Mouse (Mus musculus) forebrain, embryonic 12.5 days (tissue): ENCODE measurements at regions not wholly inside any gene's neighbourhood (a gene's known extent, or its start where the extent isn't known, plus 50 kb on each side); places are given as distances from the start of the nearest gene placed in this dataset.

Experiments
- ATAC-seq: fragments of 200-750 bp; cut with Nextera tagmentation; 2 replicates; pipeline ENCODE4 v1.8.0; 2017; ENCODE audit warnings: moderate TSS enrichment; ENCODE audit not compliant: low FRiP score
- H3K27ac ChIP-seq: fragments of 300-500 bp; sonication (generic); 2 replicates; pipeline ENCODE4 v1.5.1; 2016; ENCODE audit warnings: mild to moderate bottlenecking
- H3K27me3 ChIP-seq: fragments of 300-500 bp; sonication (generic); 2 replicates; pipeline ENCODE4 v1.6.1; 2016; ENCODE audit warnings: mild to moderate bottlenecking
- H3K36me3 ChIP-seq: fragments of 300-500 bp; sonication (generic); replicated peaks from 2 replicates; pipeline ENCODE4 v1.6.1; 2016; ENCODE audit warnings: mild to moderate bottlenecking
- H3K4me1 ChIP-seq: fragments of 300-500 bp; sonication (generic); 2 replicates; pipeline ENCODE4 v1.6.1; 2016
- H3K4me2 ChIP-seq: fragments of 300-500 bp; sonication (generic); 2 replicates; pipeline ENCODE4 v1.6.1; 2016; ENCODE audit warnings: mild to moderate bottlenecking, moderate library complexity
- H3K4me3 ChIP-seq: fragments of 300-500 bp; sonication (generic); replicated peaks from 2 replicates; pipeline ENCODE4 v1.5.1; 2016; ENCODE audit warnings: mild to moderate bottlenecking
- H3K9ac ChIP-seq: fragments of 300-500 bp; sonication (generic); 2 replicates; pipeline ENCODE4 v1.6.1; 2016; ENCODE audit warnings: mild to moderate bottlenecking
- H3K9me3 ChIP-seq: fragments of 300-500 bp; sonication (generic); 2 replicates; pipeline ENCODE4 v1.6.1; 2016
- WGBS: fragments of 180-500 bp; shearing (Covaris S2); methylation state at CpG from one replicate; pipeline ENCODE4 v1.1.7; 2016; 5-methylcytosine and 5-hydroxymethylcytosine counted together

DNA sequence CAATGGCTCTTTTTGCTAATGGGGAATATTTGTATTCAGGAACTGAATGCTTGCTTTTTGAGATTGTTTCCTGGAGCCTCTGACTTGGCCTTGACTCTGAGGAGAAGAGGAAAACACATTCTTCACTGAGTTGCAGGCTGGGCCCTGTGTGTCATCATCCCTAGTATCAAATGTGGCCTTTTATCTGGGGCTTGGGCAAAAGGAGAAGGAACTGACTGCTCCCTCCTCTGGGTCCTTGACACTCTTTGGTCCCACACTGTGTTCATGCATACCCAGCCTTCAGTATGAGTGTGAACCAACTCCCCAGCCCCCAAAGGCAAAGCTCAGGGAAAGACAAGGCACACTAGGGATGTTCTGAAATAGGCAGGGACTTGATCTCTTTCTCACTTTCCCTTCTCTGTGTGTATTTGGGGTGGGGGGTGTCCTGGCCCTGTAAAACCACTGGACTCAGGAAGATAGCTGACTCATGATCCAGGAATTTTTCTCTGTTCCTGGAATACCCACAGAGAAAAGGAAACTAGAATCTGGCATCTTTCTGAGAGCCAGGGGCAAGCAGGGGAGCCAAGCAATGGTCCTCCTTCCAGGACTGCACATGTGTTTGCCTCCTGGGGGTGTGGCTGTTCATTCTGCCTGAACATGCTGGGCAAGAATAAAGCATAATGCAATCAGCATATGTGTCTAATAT, 82.1 kb upstream of the Sh3bp4 start:
- Histone ChIP-seq H3K27me3 (no peaks in the 10 kb centered on the region), H3K36me3 (no peaks in the 10 kb centered on the region), H3K27ac (no peak overlapping the region), H3K4me3 (no peak overlapping the region), H3K4me2 (no peak overlapping the region), H3K9me3 (no peaks in the 10 kb centered on the region), H3K9ac (no peak overlapping the region), H3K4me1 (no peaks in the 10 kb centered on the region)
- no peak for ATAC-seq

DNA sequence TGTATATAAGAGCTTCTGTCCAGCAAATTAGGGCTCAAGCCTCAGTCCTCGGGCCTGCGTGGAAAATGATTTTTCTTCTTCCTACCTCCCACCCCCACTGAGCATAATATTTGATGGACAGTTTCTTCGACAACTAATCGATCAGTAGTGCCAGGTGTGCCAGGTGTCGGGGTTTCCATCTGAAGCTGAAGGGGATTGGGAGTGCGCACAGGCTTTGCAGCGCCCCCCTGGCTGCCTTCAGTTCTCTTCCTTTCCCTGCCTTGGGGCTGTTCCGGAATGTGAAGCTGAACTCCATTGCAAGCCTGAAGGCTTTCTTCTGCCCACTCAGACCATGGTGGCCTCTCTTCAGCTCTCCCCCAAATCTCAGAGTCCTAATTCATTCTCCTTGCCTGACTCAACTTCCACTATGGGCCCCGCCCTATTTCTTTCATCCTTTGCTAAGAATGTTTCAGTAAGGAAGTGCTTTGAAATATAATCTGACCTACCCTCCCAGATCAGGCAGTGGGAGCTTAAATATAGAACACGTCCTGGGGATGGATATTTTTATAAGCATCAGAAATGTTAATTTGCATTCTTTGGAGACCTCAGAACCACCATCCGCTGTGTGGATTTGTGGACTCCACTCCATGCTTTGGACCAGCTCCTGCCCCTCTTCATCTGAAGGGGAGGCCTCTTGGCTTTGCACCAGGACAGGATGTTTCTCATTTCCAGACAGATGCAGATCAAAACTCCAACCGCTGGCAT, 75.5 kb upstream of the Sh3bp4 start:
- Histone ChIP-seq H3K27ac (no peak overlapping the region), H3K4me2 (no peak overlapping the region), H3K4me1 (peaks cover 20% of the 10 kb centered on the region), H3K9ac (no peak overlapping the region), H3K27me3 (no peaks in the 10 kb centered on the region), H3K4me3 (no peak overlapping the region), H3K9me3 (no peaks in the 10 kb centered on the region), H3K36me3 (no peaks in the 10 kb centered on the region)
- WGBS, result 74% methylated on average over 12 of the region's 12 CpGs
- no peak for ATAC-seq

- Histone ChIP-seq H3K27ac (no peak overlapping the region), H3K4me2 (no peak overlapping the region), H3K4me1 (peaks cover 20% of the 10 kb centered on the region), H3K9ac (no peak overlapping the region), H3K4me3 (no peak overlapping the region), H3K27me3 (no peaks in the 10 kb centered on the region), H3K36me3 (no peaks in the 10 kb centered on the region), H3K9me3 (no peaks in the 10 kb centered on the region)
- no peak for ATAC-seq
- 26% methylated on average over 8 of the region's 8 CpGs for WGBS
Measured at GRCm38 (mm10) chr1:88995945-88996344, 74.3 kb upstream of the Sh3bp4 start.

DNA sequence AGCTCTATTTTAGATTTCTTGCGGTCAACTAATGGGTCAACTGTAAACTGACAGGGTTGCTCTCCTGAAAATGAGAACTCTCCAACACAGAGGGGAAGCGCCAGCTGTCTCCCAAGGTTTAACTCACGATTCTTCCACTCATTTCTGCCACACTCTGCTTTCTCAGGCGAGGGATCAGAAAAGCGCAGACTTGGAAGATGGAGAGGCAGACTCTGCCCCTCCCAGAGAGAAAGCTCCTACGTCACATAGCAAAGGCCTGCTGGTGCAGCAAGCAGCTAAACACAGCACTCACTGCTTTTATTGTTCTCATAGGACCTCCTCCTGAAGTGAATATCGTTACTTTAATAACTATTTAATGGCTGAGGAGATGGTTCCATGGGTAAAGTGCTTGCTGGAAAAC, 73.6 kb upstream of the Sh3bp4 start:
- H3K4me3 ChIP-seq, result no peak overlapping the region
- H3K4me2 ChIP-seq, result no peak overlapping the region
- H3K36me3 ChIP-seq, result no peaks in the 10 kb centered on the region
- WGBS, result 49% methylated on average over 7 of the region's 7 CpGs
- H3K27me3 ChIP-seq, result no peaks in the 10 kb centered on the region
- H3K9ac ChIP-seq, result no peak overlapping the region
- no peak overlapping the region for H3K27ac ChIP-seq
- no peak for ATAC-seq
- H3K9me3 ChIP-seq, result no peaks in the 10 kb centered on the region
- H3K4me1 ChIP-seq, result peaks cover 20% of the 10 kb centered on the region

DNA sequence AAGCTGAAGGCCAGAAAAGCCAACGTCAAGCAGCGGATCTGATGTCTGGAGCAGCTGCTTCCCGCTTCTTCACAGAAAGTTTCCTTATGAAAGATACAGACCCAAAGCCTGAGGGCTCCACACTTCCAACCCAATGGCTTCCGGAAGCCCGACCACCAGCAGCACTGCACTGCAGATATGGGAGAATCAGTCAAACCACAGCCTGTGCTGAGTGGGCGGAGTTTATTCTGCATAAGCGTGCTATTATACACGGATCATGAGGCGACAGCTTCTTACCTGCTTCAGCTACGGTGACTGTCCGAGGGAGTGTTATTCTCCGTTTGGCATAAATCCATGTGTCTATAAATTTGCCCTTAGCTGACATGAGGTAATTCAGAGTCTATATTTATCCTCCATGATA, 72.4 kb upstream of the Sh3bp4 start:
- no peak overlapping the region for H3K4me3 ChIP-seq
- H3K4me2 ChIP-seq, result no peak overlapping the region
- no peak overlapping the region for H3K27ac ChIP-seq
- H3K4me1 ChIP-seq, result peaks cover 20% of the 10 kb centered on the region
- no peaks in the 10 kb centered on the region for H3K27me3 ChIP-seq
- H3K36me3 ChIP-seq, result no peaks in the 10 kb centered on the region
- no peaks in the 10 kb centered on the region for H3K9me3 ChIP-seq
- H3K9ac ChIP-seq, result no peak overlapping the region
- no peak for ATAC-seq
- WGBS, result 77% methylated on average over 12 of the region's 12 CpGs

GRCm38 (mm10) chr1:89002326-89002725, 67.9 kb upstream of the Sh3bp4 start:
- Histone ChIP-seq H3K27me3 (no peaks in the 10 kb centered on the region), H3K9me3 (no peaks in the 10 kb centered on the region), H3K4me2 (no peak overlapping the region), H3K4me3 (no peak overlapping the region), H3K4me1 (peaks cover 4% of the 10 kb centered on the region; the same call in 1 of the 2 replicates), H3K36me3 (no peaks in the 10 kb centered on the region), H3K9ac (no peak overlapping the region), H3K27ac (no peak overlapping the region)
- WGBS, result 73% methylated on average over 3 of the region's 3 CpGs
- ATAC-seq, result no peak

DNA sequence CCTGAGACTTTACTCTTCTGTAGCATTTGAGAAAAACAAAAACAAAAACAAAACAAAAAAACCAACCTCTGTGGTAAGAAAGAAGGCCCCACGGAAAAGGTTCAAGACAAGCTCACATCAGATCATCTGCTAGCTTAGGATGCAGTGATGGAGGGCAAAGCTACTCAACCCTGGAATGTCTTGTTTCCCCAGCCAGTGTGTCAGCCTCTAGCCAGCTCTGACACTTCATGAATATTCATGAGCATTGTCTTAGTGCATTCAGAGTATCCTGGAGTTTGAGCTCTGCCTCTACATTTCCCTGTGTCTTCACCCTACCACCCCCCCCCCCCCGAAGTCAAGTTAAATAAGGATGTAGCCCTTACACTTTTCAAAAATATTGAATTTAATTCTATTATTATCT, 66.5 kb upstream of the Sh3bp4 start:
- H3K27me3 ChIP-seq, result no peaks in the 10 kb centered on the region
- H3K9ac ChIP-seq, result no peak overlapping the region
- H3K4me2 ChIP-seq, result no peak overlapping the region
- peaks cover 4% of the 10 kb centered on the region; the same call in 1 of the 2 replicates for H3K4me1 ChIP-seq
- no peak for ATAC-seq
- no peaks in the 10 kb centered on the region for H3K9me3 ChIP-seq
- H3K36me3 ChIP-seq, result no peaks in the 10 kb centered on the region
- WGBS, result 57% methylated on average over 2 of the region's 2 CpGs
- H3K27ac ChIP-seq, result no peak overlapping the region
- no peak overlapping the region for H3K4me3 ChIP-seq

DNA sequence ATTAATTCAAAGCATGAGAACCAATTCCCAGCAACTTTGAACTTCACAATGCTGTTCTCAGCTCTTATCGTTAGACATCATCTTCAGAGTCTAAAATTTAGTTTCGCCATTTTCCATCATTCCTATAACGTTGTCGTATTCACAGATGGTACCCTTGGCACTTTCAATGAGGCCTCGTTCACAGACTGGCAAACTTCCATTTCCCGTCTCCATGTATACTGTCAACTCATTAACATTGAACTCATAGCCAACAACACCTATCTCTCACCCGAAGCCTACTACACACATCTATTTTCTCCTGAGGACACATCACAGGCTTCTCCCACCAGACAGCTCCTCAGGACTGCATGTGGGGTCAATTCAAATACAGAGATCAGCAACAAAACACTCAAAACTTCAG, 62.7 kb upstream of the Sh3bp4 start:
- Histone ChIP-seq H3K27ac (no peak overlapping the region), H3K36me3 (no peaks in the 10 kb centered on the region), H3K4me2 (no peak overlapping the region), H3K4me3 (no peak overlapping the region), H3K9ac (no peak overlapping the region), H3K4me1 (peaks cover 5% of the 10 kb centered on the region; the same call in 1 of the 2 replicates), H3K9me3 (peaks cover 4% of the 10 kb centered on the region; the same call in 1 of the 2 replicates), H3K27me3 (no peaks in the 10 kb centered on the region)
- WGBS, result 87% methylated on average over 7 of the region's 7 CpGs
- no peak for ATAC-seq

GRCm38 (mm10) chr1:89010170-89010569, 60.0 kb upstream of the Sh3bp4 start:
- Histone ChIP-seq H3K9me3 (peaks cover 4% of the 10 kb centered on the region; the same call in 1 of the 2 replicates), H3K27ac (no peak overlapping the region), H3K4me3 (no peak overlapping the region), H3K4me1 (peaks cover 6% of the 10 kb centered on the region), H3K9ac (no peak overlapping the region), H3K36me3 (no peaks in the 10 kb centered on the region), H3K27me3 (no peaks in the 10 kb centered on the region), H3K4me2 (no peak overlapping the region)
- 84% methylated on average over 2 of the region's 2 CpGs for WGBS
- no peak for ATAC-seq

DNA sequence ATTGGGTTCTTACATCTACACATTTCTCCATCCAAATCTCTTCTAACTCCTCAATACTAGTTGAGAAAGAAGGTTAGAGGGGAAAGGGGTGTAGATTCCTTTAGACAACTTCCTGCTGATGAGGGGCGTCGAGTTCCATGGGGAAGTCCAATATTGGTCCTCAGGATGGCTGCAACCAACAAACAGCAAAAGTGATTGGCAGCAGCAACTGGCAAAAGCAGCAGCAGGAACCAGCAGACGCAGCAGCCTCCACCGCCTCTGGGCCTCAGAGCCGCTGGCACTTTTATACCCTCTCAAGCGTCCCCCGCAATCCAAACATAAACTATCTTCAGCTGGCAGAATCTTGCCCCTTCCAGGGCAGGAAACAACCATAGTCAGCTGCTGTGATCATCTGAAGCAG, 58.8 kb upstream of the Sh3bp4 start:
- no peaks in the 10 kb centered on the region for H3K36me3 ChIP-seq
- H3K4me2 ChIP-seq, result no peak overlapping the region
- WGBS, result 85% methylated on average over 7 of the region's 7 CpGs
- peaks cover 6% of the 10 kb centered on the region for H3K4me1 ChIP-seq
- H3K9ac ChIP-seq, result no peak overlapping the region
- no peak overlapping the region for H3K27ac ChIP-seq
- H3K27me3 ChIP-seq, result no peaks in the 10 kb centered on the region
- H3K4me3 ChIP-seq, result no peak overlapping the region
- ATAC-seq, result no peak
- H3K9me3 ChIP-seq, result peaks cover 4% of the 10 kb centered on the region; the same call in 1 of the 2 replicates

GRCm38 (mm10) chr1:89015385-89015784, 54.8 kb upstream of the Sh3bp4 start:
- Histone ChIP-seq H3K27me3 (no peaks in the 10 kb centered on the region), H3K4me1 (peaks cover 6% of the 10 kb centered on the region), H3K27ac (no peak overlapping the region), H3K9ac (no peak overlapping the region), H3K9me3 (no peaks in the 10 kb centered on the region), H3K36me3 (no peaks in the 10 kb centered on the region), H3K4me3 (no peak overlapping the region), H3K4me2 (no peak overlapping the region)
- no peak for ATAC-seq
- WGBS, result 51% methylated on average over 12 of the region's 12 CpGs

DNA sequence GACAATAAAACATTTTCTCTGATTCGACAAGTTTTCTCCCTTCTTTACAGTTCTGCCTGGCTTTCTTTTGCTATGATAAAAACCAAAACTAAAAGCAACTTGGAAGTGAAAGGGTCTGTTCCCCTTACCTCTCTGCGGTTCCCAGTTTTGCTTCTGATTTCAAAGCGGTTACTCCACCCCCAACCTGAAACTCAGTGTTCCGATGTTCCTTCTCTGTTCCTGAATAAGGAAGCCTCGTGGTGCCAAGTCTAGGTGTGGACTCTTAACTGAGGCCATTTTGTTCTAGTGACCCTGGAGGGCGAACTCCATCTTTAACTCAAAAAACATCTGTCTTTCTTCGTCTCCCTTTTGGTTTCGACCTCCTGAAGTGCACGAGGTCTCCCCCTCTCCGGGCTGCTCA, 54.4 kb upstream of the Sh3bp4 start:
- Histone ChIP-seq H3K36me3 (no peaks in the 10 kb centered on the region), H3K4me1 (peaks cover 6% of the 10 kb centered on the region), H3K9ac (no peak overlapping the region), H3K4me2 (no peak overlapping the region), H3K9me3 (no peaks in the 10 kb centered on the region), H3K27me3 (no peaks in the 10 kb centered on the region), H3K27ac (no peak overlapping the region), H3K4me3 (no peak overlapping the region)
- no peak for ATAC-seq
- WGBS, result 75% methylated on average over 10 of the region's 10 CpGs
